Mouse (Mus musculus) lung, postnatal 0 days (tissue): ENCODE results near the gene Mef2d.

ENCODE experiments used
- CTCF ChIP-seq: IDR thresholded peaks from 2 replicates; pipeline ENCODE4 v1.5.1; 2016; ENCODE audit warnings: antibody characterized with exemption, mild to moderate bottlenecking
- EP300 ChIP-seq: IDR thresholded peaks from 2 replicates; pipeline ENCODE4 v1.6.1; 2016; ENCODE audit warnings: antibody characterized with exemption, mild to moderate bottlenecking, control low read depth

GRCm38 (mm10) chr3:88106126-88106525 lies 36.0 kb upstream of the Mef2d start:
- TF ChIP-seq CTCF (no peak), EP300 (no peak)
